Mouse (Mus musculus) lung, adult 2 months (tissue): ENCODE measurements around the gene Ccdc85b.

ENCODE experiments used
- CTCF ChIP-seq: fragments of 200-500 bp; IDR thresholded peaks from 2 replicates; pipeline ENCODE4 v1.5.1; 2011; ENCODE audit warnings: mild to moderate bottlenecking, low read length, control low read depth; ENCODE audit not compliant: insufficient read depth
- POLR2A ChIP-seq: fragments of 200-500 bp; IDR thresholded peaks from 2 replicates; pipeline ENCODE4 v1.6.1; 2011; ENCODE audit warnings: low read depth, mild to moderate bottlenecking, control low read depth, low read length, borderline replicate concordance; ENCODE audit errors: extremely low read depth

DNA sequence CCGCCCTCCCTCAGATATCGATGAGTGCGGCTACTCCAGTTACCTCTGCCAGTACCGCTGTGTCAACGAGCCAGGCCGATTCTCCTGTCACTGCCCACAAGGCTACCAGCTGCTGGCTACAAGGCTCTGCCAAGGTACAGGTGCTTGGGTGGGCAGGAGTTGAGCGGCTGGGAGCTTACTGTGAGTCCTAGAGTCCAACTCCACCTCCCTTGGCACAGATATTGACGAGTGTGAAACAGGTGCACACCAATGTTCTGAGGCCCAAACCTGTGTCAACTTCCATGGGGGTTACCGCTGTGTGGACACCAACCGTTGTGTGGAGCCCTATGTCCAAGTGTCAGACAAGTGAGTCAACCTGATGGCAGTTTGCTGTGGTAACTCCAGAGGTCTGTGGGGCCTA is 22.3 kb upstream of the Ccdc85b start:
- TF ChIP-seq CTCF (no peak), POLR2A (no peak)
